Mouse (Mus musculus) megakaryocyte, embryonic 14.5 days (primary cell): ENCODE measurements around the gene Gm9944. TPM values are rescaled to one million over a fixed set of nuclear protein-coding genes. Genes with fewer than 3 reads are reported as not detected.

ENCODE experiments used
- H3K27me3 ChIP-seq: replicated peaks from 2 replicates; pipeline ENCODE3; 2012; ENCODE audit warnings: inconsistent platforms
- H3K36me3 ChIP-seq: replicated peaks from 2 replicates; pipeline ENCODE3; 2012; ENCODE audit warnings: low read length, inconsistent platforms, mixed read lengths
- H3K4me1 ChIP-seq: 2 replicates; pipeline ENCODE4 v1.6.1; 2012; ENCODE audit warnings: inconsistent platforms
- H3K4me3 ChIP-seq: replicated peaks from 2 replicates; pipeline ENCODE3; 2012; ENCODE audit warnings: moderate library complexity, mild to moderate bottlenecking, inconsistent platforms
- H3K9me3 ChIP-seq: 2 replicates; pipeline ENCODE4 v1.6.1; 2012; ENCODE audit warnings: inconsistent platforms
- FLI1 ChIP-seq: IDR thresholded peaks from 2 replicates; pipeline ENCODE4 v1.6.1; 2012; ENCODE audit warnings: low read length, inconsistent platforms, mixed read lengths
- GATA1 ChIP-seq: IDR thresholded peaks from 3 replicates; pipeline ENCODE4 v1.6.1; 2012; ENCODE audit warnings: mixed read lengths, low read length, inconsistent platforms, borderline replicate concordance
- polyA plus RNA-seq: library from polyadenylated mRNA; stranded (reverse); fragments of >175 nt; gene quantifications from 2 replicates; pipeline ENCODE4 v1.2.3, GENCODE M21; 2012; ENCODE audit warnings: low replicate concordance; ENCODE audit not compliant: insufficient read depth

The Gm9944 gene
- polyA plus RNA-seq, 1 experiment = not detected

DNA sequence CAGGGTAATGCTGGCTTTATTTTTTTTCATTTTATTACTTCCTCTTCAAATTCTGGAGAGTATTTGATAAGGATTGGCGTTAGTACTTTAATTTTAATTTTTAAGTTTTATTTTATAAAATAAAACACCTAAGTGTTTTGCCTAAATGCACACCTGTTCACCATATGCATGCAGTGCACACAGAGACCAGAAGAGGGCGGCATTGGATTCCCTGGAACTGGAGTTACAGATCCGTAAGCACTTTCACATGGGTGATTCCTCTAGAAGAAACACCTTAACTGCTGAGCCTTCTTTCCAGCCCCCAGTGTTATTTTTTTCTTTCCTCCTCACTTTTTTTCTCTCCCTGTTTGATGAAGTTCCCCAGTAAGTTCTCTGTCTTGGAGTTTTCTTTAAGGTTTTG is 24.2 kb downstream of the Gm9944 start:
- no peaks in the 10 kb centered on the region for H3K9me3 ChIP-seq
- TF ChIP-seq FLI1 = no peak
- H3K4me1 ChIP-seq = no peaks in the 10 kb centered on the region
- no peak overlapping the region for H3K4me3 ChIP-seq
- H3K27me3 ChIP-seq = no peaks in the 10 kb centered on the region
- no peaks in the 10 kb centered on the region for H3K36me3 ChIP-seq

DNA sequence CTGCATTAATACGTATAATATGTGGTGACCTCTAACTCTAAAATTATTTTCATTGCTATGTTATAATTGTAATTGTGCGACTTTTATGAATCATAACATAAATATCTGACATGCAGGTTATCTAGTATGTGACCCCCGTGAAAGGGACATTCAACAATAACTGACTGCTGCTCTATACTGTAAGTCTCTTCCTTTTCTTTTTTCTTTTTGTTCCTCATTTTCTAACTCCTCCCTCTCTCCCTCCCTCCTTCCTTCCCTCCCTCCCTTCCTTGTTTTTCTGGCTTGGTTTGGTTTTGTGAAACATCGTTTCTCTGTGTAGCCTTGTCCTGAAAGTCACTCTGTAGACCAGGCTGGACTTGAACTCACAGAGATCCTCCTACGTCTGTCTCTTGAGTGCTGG is 28.5 kb downstream of the Gm9944 start:
- Histone ChIP-seq H3K36me3 (no peaks in the 10 kb centered on the region), H3K9me3 (0 out of 2 replicates have a peak, but pooled peaks cover 2% of the 10 kb centered on the region), H3K27me3 (no peaks in the 10 kb centered on the region), H3K4me3 (no peak overlapping the region), H3K4me1 (no peaks in the 10 kb centered on the region)
- TF ChIP-seq GATA1 (no peak), FLI1 (no peak)

DNA sequence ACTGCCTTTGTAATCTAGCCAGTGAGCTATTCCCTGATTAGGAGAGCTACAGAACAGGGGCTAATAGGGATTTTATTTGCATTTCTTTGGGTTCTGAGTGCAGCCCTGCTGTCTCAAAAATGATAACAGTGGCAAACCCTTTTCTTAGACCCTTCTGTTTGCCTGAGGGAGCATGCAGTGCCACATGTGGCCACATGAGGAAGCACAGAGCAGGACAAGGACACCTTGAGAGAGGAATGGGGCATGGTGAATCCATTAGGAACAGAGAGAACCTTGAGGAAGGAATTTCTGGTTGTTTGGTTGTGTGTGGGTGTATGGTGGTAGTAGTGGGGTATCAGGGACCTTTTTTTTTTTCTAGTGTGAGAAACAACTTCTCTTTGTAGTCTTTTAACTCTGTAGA is 32.5 kb downstream of the Gm9944 start:
- Histone ChIP-seq H3K9me3 (peaks cover 8% of the 10 kb centered on the region; the same call in 1 of the 2 replicates), H3K4me1 (no peaks in the 10 kb centered on the region), H3K27me3 (no peaks in the 10 kb centered on the region), H3K36me3 (no peaks in the 10 kb centered on the region), H3K4me3 (no peak overlapping the region)
- TF ChIP-seq FLI1 (no peak), GATA1 (no peak)

DNA sequence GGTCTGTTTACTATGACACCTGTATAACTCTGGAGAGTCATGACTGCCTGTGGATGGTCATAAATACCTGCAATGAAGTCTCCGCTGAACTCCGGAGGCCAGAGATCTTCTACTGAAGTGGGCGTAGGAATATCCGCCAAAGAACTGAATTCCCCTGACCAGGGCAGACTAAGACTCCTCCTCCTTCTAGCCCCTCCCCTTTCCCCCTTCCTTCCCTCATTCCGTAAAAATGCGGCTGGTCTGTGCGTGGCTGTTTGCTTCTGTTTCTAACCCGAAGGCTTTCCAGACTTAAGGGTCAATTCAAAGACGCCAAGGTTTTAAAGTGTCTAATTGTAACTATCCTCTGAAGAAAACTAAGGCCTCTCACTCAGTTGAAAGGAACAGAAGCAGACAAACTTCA is 44.8 kb downstream of the Gm9944 start, which contains the start of gene Pramef12:
Gene Pramef12 (minus strand): TSS at position 175 of the 400 bp plus-strand sequence.
- Histone ChIP-seq H3K4me3 (no peak within 1 kb of the TSS), H3K9me3 (peaks cover 3% of the 10 kb centered on the region; the same call in 1 of the 2 replicates), H3K27me3 (peaks cover 4% of the 10 kb centered on the region), H3K4me1 (no peaks in the 10 kb centered on the region), H3K36me3 (no peaks in the 10 kb centered on the region)
- TF ChIP-seq GATA1 (no peak), FLI1 (no peak)

DNA sequence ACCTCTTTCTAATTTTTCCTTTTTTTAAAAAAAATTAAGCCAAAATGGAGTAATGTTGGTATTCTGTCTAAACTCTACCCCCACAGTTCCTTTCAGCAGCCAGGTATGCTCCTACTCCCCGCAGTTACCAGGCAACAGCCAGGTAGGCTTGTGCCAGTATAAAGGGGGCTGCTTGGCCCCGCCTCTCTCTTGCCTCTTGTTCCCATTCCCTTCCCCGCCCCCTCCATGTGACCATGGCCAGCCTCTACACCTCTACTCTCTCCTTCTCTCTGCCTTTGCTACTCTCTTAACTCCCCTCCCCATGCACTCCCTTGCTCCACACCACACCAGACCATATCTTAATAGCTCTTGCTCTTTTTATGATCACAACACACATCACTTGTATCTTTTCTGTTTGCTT is 46.9 kb downstream of the Gm9944 start:
- H3K4me1 ChIP-seq = no peaks in the 10 kb centered on the region
- H3K36me3 ChIP-seq = no peaks in the 10 kb centered on the region
- H3K9me3 ChIP-seq = peaks cover 3% of the 10 kb centered on the region; the same call in 1 of the 2 replicates
- TF ChIP-seq FLI1 (no peak), GATA1 (no peak)
- H3K4me3 ChIP-seq = no peak overlapping the region
- H3K27me3 ChIP-seq = peaks cover 4% of the 10 kb centered on the region

DNA sequence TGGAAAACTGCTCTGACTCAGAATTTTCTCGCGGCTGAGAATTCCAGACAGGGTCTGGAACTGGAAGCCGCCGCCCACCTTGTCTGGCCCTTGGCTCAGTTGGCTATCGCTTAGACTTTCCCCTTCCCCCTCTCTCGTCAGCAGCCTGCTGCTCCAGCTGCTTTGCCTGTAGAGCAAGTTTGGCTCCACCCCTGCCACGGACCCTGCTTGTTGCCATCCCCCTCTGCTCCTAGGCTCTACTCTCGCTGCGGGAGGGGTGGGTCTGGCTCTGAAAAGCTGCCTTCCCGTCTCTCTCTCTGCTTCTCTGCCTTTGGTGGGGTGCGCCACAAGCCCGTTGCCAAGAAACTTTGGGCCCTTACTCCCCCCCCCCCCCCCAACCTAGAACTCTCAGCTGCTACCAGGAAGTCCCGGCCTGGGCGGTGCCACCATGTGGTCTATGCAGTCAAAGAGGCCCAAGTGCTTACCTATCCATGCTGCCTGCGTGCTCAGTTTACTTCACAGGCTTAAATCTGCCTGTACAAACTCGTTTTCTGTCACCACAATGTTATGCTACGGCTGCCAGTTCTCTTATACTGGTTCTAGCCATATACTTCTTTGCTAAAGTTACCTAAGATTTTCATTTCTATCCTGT is 48.5 kb downstream of the Gm9944 start:
- H3K4me1 ChIP-seq = no peaks in the 10 kb centered on the region
- H3K9me3 ChIP-seq = no peaks in the 10 kb centered on the region
- peaks cover 4% of the 10 kb centered on the region for H3K27me3 ChIP-seq
- no peak for TF ChIP-seq FLI1
- no peak for TF ChIP-seq GATA1
- peak overlapping the region; percentile 71 for H3K4me3 ChIP-seq
- no peaks in the 10 kb centered on the region for H3K36me3 ChIP-seq

Other genes starting within 250 kb of the Gm9944 start
- not detected in 2 replicates for gene C87977, start 240.0 kb downstream of the Gm9944 start, polyA plus RNA-seq
- gene Pramel5, start 172.8 kb downstream of the Gm9944 start, polyA plus RNA-seq = not detected in 2 replicates
- gene Gm13128, start 123.1 kb downstream of the Gm9944 start, polyA plus RNA-seq = not detected in 2 replicates
- gene Gm13119, start 95.4 kb downstream of the Gm9944 start, polyA plus RNA-seq = not detected in 2 replicates
- not detected in 2 replicates for gene Pramef20, start 75.4 kb downstream of the Gm9944 start, polyA plus RNA-seq
- not detected in 2 replicates for gene Pramef12, start 44.9 kb downstream of the Gm9944 start, polyA plus RNA-seq
- gene 1700012P22Rik, start 14.5 kb downstream of the Gm9944 start, polyA plus RNA-seq = not detected in 2 replicates
- not detected in 2 replicates for gene Aadacl3, start 10.4 kb upstream of the Gm9944 start, polyA plus RNA-seq
- gene 9430007A20Rik, start 66.5 kb upstream of the Gm9944 start, polyA plus RNA-seq = not detected in 2 replicates
- not detected in 2 replicates for gene Gm13124, start 111.8 kb upstream of the Gm9944 start, polyA plus RNA-seq
- not detected in 2 replicates for gene Aadacl4, start 160.4 kb upstream of the Gm9944 start, polyA plus RNA-seq
- gene Gm436, start 233.1 kb upstream of the Gm9944 start, polyA plus RNA-seq = not detected in 2 replicates